Mouse (Mus musculus): ENCODE results near the gene Xlr4b.
"Not testable (repeated sequence)": the region's sequence is repeated elsewhere in the genome, so short reads cannot be mapped to it uniquely, and the experiment has no call there.

Gene Xlr4b

GRCm38 (mm10) chrX:73213819-73214564 is at the start of gene Xlr4b:
Xlr4b (plus strand) TSS chrX:73214333.
- not testable (repeated sequence) for H3K4me3 ChIP-seq (replicated peaks; ENCODE audit: low read length); H3K9me3 ChIP-seq (ENCODE audit: low read length); H3K27me3 ChIP-seq (ENCODE audit: insufficient read depth, low read length); H3K4me1 ChIP-seq (replicated peaks; ENCODE audit: low read depth, low read length); H3K36me3 ChIP-seq (ENCODE audit: insufficient read depth, low read length)

- not testable (repeated sequence) for H3K27me3 ChIP-seq (ENCODE audit: insufficient read depth, low read length); H3K4me1 ChIP-seq (replicated peaks; ENCODE audit: low read depth, low read length); H3K9me3 ChIP-seq (ENCODE audit: low read length); H3K36me3 ChIP-seq (ENCODE audit: insufficient read depth, low read length); H3K4me3 ChIP-seq (replicated peaks; ENCODE audit: low read length)
Observed at GRCm38 (mm10) chrX:73176889-73177288, 37.2 kb upstream of the Xlr4b start, which contains the start of gene Spin2d. Spin2d (minus strand) TSS chrX:73176989.

- not testable (repeated sequence) for H3K36me3 ChIP-seq (ENCODE audit: insufficient read depth, low read length); H3K4me1 ChIP-seq (replicated peaks; ENCODE audit: low read depth, low read length); H3K9me3 ChIP-seq (ENCODE audit: low read length); H3K4me3 ChIP-seq (replicated peaks; ENCODE audit: low read length); H3K27me3 ChIP-seq (ENCODE audit: insufficient read depth, low read length)
Observed at GRCm38 (mm10) chrX:73191934-73192333, 22.2 kb upstream of the Xlr4b start, which contains the start of gene Xlr3b. Xlr3b (plus strand) TSS chrX:73192207.

GRCm38 (mm10) chrX:73225365-73225764 is 11.2 kb downstream of the Xlr4b start:
- no peaks in the 10 kb centered on the region for H3K9me3 ChIP-seq (ENCODE audit: low read length)
- TF ChIP-seq NANOG (IDR thresholded peaks at IDR 0.05; ENCODE audit: borderline replicate concordance, low read length): no peak
- no peak for TF ChIP-seq CTCF (conservative IDR thresholded peaks at IDR 0.05; ENCODE audit: low read length)
- no peak for TF ChIP-seq POU5F1 (IDR thresholded peaks at IDR 0.05; ENCODE audit: borderline replicate concordance, low read length)
- no peaks in the 10 kb centered on the region for H3K36me3 ChIP-seq (ENCODE audit: insufficient read depth, low read length)
- H3K27me3 ChIP-seq (ENCODE audit: insufficient read depth, low read length): no peaks in the 10 kb centered on the region
- no peak overlapping the region for H3K4me3 ChIP-seq (replicated peaks; ENCODE audit: low read length)
- H3K4me1 ChIP-seq (replicated peaks; ENCODE audit: low read depth, low read length): no peaks in the 10 kb centered on the region

GRCm38 (mm10) chrX:73227914-73228605 is 13.9 kb downstream of the Xlr4b start, which contains the start of gene F8a:
F8a (plus strand) TSS chrX:73228291.
- TF ChIP-seq NANOG (IDR thresholded peaks at IDR 0.05; ENCODE audit: borderline replicate concordance, low read length) (no peak), POU5F1 (IDR thresholded peaks at IDR 0.05; ENCODE audit: borderline replicate concordance, low read length) (no peak), CTCF (conservative IDR thresholded peaks at IDR 0.05; ENCODE audit: low read length) (no peak)
- no peaks in the 10 kb centered on the region for H3K9me3 ChIP-seq (ENCODE audit: low read length)
- H3K4me3 ChIP-seq (replicated peaks; ENCODE audit: low read length): peak within 1 kb of the TSS; percentile 82
- no peaks in the 10 kb centered on the region for H3K4me1 ChIP-seq (replicated peaks; ENCODE audit: low read depth, low read length)
- no peaks in the 10 kb centered on the region for H3K27me3 ChIP-seq (ENCODE audit: insufficient read depth, low read length)
- no peaks in the 10 kb centered on the region for H3K36me3 ChIP-seq (ENCODE audit: insufficient read depth, low read length)

- TF ChIP-seq CTCF (conservative IDR thresholded peaks at IDR 0.05; ENCODE audit: low read length): no peak
- no peak for TF ChIP-seq POU5F1 (IDR thresholded peaks at IDR 0.05; ENCODE audit: borderline replicate concordance, low read length)
- no peak for TF ChIP-seq NANOG (IDR thresholded peaks at IDR 0.05; ENCODE audit: borderline replicate concordance, low read length)
- Histone ChIP-seq H3K9me3 (ENCODE audit: low read length) (no peaks in the 10 kb centered on the region), H3K27me3 (ENCODE audit: insufficient read depth, low read length) (no peaks in the 10 kb centered on the region), H3K36me3 (ENCODE audit: insufficient read depth, low read length) (no peaks in the 10 kb centered on the region), H3K4me1 (replicated peaks; ENCODE audit: low read depth, low read length) (no peaks in the 10 kb centered on the region), H3K4me3 (replicated peaks; ENCODE audit: low read length) (peak overlapping the region; percentile 82)
Observed at GRCm38 (mm10) chrX:73228606-73229214, 14.6 kb downstream of the Xlr4b start.

GRCm38 (mm10) chrX:73229288-73229687 is 15.2 kb downstream of the Xlr4b start:
- Histone ChIP-seq H3K4me1 (replicated peaks; ENCODE audit: low read depth, low read length) (no peaks in the 10 kb centered on the region), H3K9me3 (ENCODE audit: low read length) (no peaks in the 10 kb centered on the region), H3K4me3 (replicated peaks; ENCODE audit: low read length) (peak overlapping the region; percentile 82), H3K27me3 (ENCODE audit: insufficient read depth, low read length) (no peaks in the 10 kb centered on the region), H3K36me3 (ENCODE audit: insufficient read depth, low read length) (no peaks in the 10 kb centered on the region)
- TF ChIP-seq NANOG (IDR thresholded peaks at IDR 0.05; ENCODE audit: borderline replicate concordance, low read length): no peak
- no peak for TF ChIP-seq POU5F1 (IDR thresholded peaks at IDR 0.05; ENCODE audit: borderline replicate concordance, low read length)
- no peak for TF ChIP-seq CTCF (conservative IDR thresholded peaks at IDR 0.05; ENCODE audit: low read length)

GRCm38 (mm10) chrX:73242821-73243325 is 28.7 kb downstream of the Xlr4b start, which contains the start of gene Xlr4c:
Xlr4c (minus strand) TSS chrX:73243130.
- H3K27me3 ChIP-seq (ENCODE audit: insufficient read depth, low read length); H3K4me1 ChIP-seq (replicated peaks; ENCODE audit: low read depth, low read length); H3K4me3 ChIP-seq (replicated peaks; ENCODE audit: low read length); H3K36me3 ChIP-seq (ENCODE audit: insufficient read depth, low read length); H3K9me3 ChIP-seq (ENCODE audit: low read length): not testable (repeated sequence)

GRCm38 (mm10) chrX:73262428-73262827 is 48.3 kb downstream of the Xlr4b start:
- H3K4me3 ChIP-seq (replicated peaks; ENCODE audit: low read length); H3K27me3 ChIP-seq (ENCODE audit: insufficient read depth, low read length); H3K36me3 ChIP-seq (ENCODE audit: insufficient read depth, low read length); H3K4me1 ChIP-seq (replicated peaks; ENCODE audit: low read depth, low read length); H3K9me3 ChIP-seq (ENCODE audit: low read length): not testable (repeated sequence)

- H3K9me3 ChIP-seq (ENCODE audit: low read length); H3K4me1 ChIP-seq (replicated peaks; ENCODE audit: low read depth, low read length); H3K4me3 ChIP-seq (replicated peaks; ENCODE audit: low read length); H3K36me3 ChIP-seq (ENCODE audit: insufficient read depth, low read length); H3K27me3 ChIP-seq (ENCODE audit: insufficient read depth, low read length): not testable (repeated sequence)
Observed at GRCm38 (mm10) chrX:73265270-73265669, 51.1 kb downstream of the Xlr4b start, which contains the start of gene Xlr3c. Xlr3c (minus strand) TSS chrX:73265390.

Data from E14TG2a.4 (cell line).